Mouse (Mus musculus) limb, embryonic 14.5 days (tissue): Measurements from ENCODE around the gene Soat2. TPM values are rescaled to one million over a fixed set of nuclear protein-coding genes. Genes with fewer than 3 reads are reported as not detected.

Experiments used
- ATAC-seq: fragments of 200-750 bp; cut with Nextera tagmentation; 2 replicates; pipeline ENCODE4 v1.8.0; 2017; ENCODE audit warnings: low read depth, moderate number of reproducible peaks, moderate TSS enrichment; ENCODE audit not compliant: low FRiP score
- DNase-seq: peaks from one replicate; pipeline ENCODE4 v3.0.0-alpha.2; 2015; ENCODE audit warnings: low spot score
- H3K27ac ChIP-seq: fragments of 300-500 bp; sonication (generic); replicated peaks from 2 replicates; pipeline ENCODE4 v1.5.1; 2014; ENCODE audit warnings: low read depth, mild to moderate bottlenecking, low read length, moderate library complexity, mixed read lengths
- H3K27me3 ChIP-seq: fragments of 300-500 bp; sonication (generic); 2 replicates; pipeline ENCODE4 v1.6.1; 2014; ENCODE audit warnings: low read length, mixed read lengths; ENCODE audit not compliant: control insufficient read depth, insufficient read depth
- H3K36me3 ChIP-seq: fragments of 300-500 bp; sonication (generic); 2 replicates; pipeline ENCODE4 v1.6.1; 2014; ENCODE audit warnings: mild to moderate bottlenecking, low read length, moderate library complexity, mixed read lengths; ENCODE audit not compliant: control insufficient read depth, insufficient read depth
- H3K4me1 ChIP-seq: fragments of 300-500 bp; sonication (generic); 2 replicates; pipeline ENCODE4 v1.6.1; 2014; ENCODE audit warnings: antibody characterized with exemption, low read length, mixed read lengths; ENCODE audit not compliant: control insufficient read depth, insufficient read depth
- H3K4me2 ChIP-seq: fragments of 300-500 bp; sonication (generic); replicated peaks from 2 replicates; pipeline ENCODE4 v1.6.1; 2014; ENCODE audit warnings: low read depth, mild to moderate bottlenecking, low read length, moderate library complexity; ENCODE audit not compliant: severe bottlenecking
- H3K4me3 ChIP-seq: fragments of 300-500 bp; sonication (generic); replicated peaks from 2 replicates; pipeline ENCODE4 v1.5.1; 2014; ENCODE audit warnings: low read length
- H3K9ac ChIP-seq: fragments of 300-500 bp; sonication (generic); 2 replicates; pipeline ENCODE4 v1.6.1; 2014; ENCODE audit warnings: mild to moderate bottlenecking, low read depth, low read length, moderate library complexity; ENCODE audit not compliant: severe bottlenecking
- H3K9me3 ChIP-seq: fragments of 300-500 bp; sonication (generic); 2 replicates; pipeline ENCODE4 v1.6.1; 2016; ENCODE audit warnings: low read length; ENCODE audit not compliant: control insufficient read depth
- POLR2A ChIP-seq: fragments of 200-500 bp; IDR thresholded peaks from 2 replicates; pipeline ENCODE4 v1.8.0; 2012; ENCODE audit warnings: inconsistent platforms, mild to moderate bottlenecking, moderate library complexity, borderline replicate concordance; ENCODE audit not compliant: insufficient read depth, insufficient read length; ENCODE audit errors: extremely low read depth
- whole genome bisulfite sequencing: fragments of 180-500 bp; shearing (Covaris S2); extraction: QIAGEN DNeasy Blood & Tissue Kit; methylation state at CpG from one replicate; pipeline ENCODE4 v1.1.7; 2014; 5-methylcytosine and 5-hydroxymethylcytosine counted together
- polyA plus RNA-seq, 2 experiments: library from polyadenylated mRNA; depleted of rRNA in 1 of 2; stranded (reverse) in 1 of 2; unstranded in 1 of 2; fragments of >200 nt; fragmentation: Nextera tagmentation in 1 of 2; extraction: Ambion mirVana in 1 of 2; gene quantifications; 2 replicates each; pipeline versions ENCODE4 v1.2.1 to v1.2.3; 2012 to 2014

The Soat2 gene
- polyA plus RNA-seq, 2 experiments: 0.76 to 0.87 TPM

DNA sequence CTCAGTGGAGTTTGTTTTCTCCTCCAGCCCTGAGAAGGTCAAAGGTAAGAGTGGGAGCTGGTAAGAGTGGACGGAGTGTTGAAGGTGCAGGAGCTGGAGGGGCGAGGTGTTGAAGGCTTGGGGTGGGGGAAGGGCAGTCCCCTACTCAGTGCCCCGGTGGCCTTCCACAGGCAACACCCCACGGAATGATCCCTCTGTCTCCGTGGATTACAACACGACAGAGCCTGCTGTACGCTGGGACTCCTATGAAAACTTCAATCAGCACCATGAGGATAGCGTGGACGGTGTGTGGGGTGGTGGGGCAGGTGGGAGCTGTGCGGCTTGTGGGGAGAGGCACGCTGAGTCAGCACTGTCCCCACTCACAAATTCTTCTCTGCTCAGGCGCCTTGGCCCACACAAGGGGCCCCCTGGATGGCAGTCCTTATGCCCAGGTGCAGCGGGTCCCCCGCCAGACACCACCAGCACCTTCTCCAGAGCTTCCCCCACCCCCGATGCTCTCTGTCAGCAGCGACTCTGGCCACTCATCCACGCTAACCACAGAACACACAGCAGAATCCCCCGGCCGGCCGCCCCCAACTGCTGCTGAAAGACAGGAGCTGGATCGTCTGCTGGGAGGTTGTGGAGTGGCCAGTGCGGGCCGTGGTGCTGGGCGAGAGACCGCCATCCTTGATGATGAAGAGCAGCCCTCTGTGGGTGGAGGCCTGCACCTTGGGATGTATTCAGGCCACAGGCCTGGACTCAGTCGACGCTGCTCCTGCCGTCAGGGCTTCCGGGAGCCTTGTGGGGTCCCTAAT is 39.4 kb upstream of the Soat2 start:
- peaks cover 18% of the 10 kb centered on the region; the same call in 1 of the 2 replicates for H3K4me1 ChIP-seq
- H3K27me3 ChIP-seq: no peaks in the 10 kb centered on the region
- DNase-seq (no peak), ATAC-seq (no peak)
- H3K9me3 ChIP-seq: no peaks in the 10 kb centered on the region
- no peak overlapping the region for H3K9ac ChIP-seq
- H3K4me3 ChIP-seq: no peak overlapping the region
- no peak overlapping the region for H3K27ac ChIP-seq
- TF ChIP-seq POLR2A: no peak
- peaks cover 94% of the 10 kb centered on the region for H3K36me3 ChIP-seq
- no peak overlapping the region for H3K4me2 ChIP-seq
- 81% methylated on average over 29 of the region's 29 CpGs for WGBS

DNA sequence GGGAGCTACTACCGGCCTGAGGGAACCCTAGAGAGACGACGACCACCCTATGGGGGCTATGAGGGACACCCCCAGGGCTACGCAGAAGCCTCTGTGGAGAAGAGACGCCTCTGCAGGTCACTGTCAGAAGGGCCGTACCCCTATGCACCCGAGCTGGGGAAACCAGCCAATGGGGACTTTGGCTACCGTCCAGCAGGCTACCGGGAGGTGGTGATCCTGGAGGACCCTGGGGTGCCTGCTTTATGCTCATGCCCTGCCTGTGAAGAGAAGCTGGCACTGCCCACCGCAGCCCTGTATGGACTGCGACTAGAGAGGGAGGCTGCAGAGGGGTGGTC is 38.9 kb upstream of the Soat2 start:
- Histone ChIP-seq H3K27ac (no peak overlapping the region), H3K36me3 (peaks cover 98% of the 10 kb centered on the region), H3K9me3 (no peaks in the 10 kb centered on the region), H3K9ac (no peak overlapping the region), H3K4me2 (no peak overlapping the region), H3K4me1 (peaks cover 15% of the 10 kb centered on the region; the same call in 1 of the 2 replicates), H3K4me3 (no peak overlapping the region), H3K27me3 (no peaks in the 10 kb centered on the region)
- ATAC-seq: no peak
- no peak for DNase-seq
- TF ChIP-seq POLR2A: no peak
- WGBS: 86% methylated on average over 11 of the region's 11 CpGs

DNA sequence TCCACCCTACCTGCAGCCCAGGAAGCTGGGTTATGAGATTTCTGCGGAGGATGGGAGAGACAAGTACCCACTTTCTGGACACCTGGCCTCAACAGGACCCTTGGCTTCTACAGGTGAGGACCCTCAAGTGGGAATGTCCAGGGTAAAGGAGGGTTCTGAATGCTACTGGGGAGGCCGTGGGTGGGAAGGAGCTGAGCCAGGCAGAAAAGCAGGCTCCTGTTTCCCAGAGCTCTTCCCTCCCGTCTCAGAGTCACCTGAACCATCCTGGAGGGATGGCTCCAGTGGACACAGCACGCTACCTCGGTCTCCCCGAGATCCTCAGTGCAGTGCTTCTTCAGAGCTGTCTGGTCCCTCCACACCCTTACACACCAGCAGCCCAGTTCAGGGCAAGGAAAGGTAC is 38.1 kb upstream of the Soat2 start:
- WGBS: 85% methylated on average over 6 of the region's 6 CpGs
- no peak overlapping the region for H3K9ac ChIP-seq
- peaks cover 12% of the 10 kb centered on the region; the same call in 1 of the 2 replicates for H3K4me1 ChIP-seq
- ATAC-seq (no peak), DNase-seq (no peak)
- no peak overlapping the region for H3K4me3 ChIP-seq
- no peak overlapping the region for H3K27ac ChIP-seq
- H3K27me3 ChIP-seq: no peaks in the 10 kb centered on the region
- peaks cover 98% of the 10 kb centered on the region for H3K36me3 ChIP-seq
- no peak for TF ChIP-seq POLR2A
- no peak overlapping the region for H3K4me2 ChIP-seq
- no peaks in the 10 kb centered on the region for H3K9me3 ChIP-seq

DNA sequence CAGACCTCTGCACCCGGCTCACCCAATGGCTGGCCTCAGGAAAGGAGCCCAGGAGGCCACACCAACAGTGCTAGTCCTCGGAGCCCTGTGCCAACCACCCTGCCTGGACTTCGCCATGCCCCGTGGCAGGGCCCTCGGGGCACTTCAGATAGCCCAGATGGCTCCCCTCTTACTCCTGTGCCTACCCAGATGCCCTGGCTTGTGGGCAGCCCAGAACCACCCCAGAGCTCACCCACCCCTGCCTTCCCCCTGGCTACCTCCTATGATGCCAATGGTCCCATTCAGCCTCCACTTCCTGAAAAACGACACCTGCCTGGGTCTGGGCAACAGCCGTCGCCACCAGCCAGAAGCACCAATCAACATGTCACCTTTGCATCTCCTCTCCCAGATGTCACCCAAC is 37.5 kb upstream of the Soat2 start:
- Histone ChIP-seq H3K4me3 (no peak overlapping the region), H3K9me3 (no peaks in the 10 kb centered on the region), H3K27me3 (no peaks in the 10 kb centered on the region), H3K36me3 (peaks cover 98% of the 10 kb centered on the region), H3K4me2 (no peak overlapping the region), H3K4me1 (peaks cover 12% of the 10 kb centered on the region; the same call in 1 of the 2 replicates), H3K27ac (no peak overlapping the region), H3K9ac (no peak overlapping the region)
- TF ChIP-seq POLR2A: no peak
- WGBS: 66% methylated on average over 8 of the region's 8 CpGs
- ATAC-seq: no peak
- no peak for DNase-seq

DNA sequence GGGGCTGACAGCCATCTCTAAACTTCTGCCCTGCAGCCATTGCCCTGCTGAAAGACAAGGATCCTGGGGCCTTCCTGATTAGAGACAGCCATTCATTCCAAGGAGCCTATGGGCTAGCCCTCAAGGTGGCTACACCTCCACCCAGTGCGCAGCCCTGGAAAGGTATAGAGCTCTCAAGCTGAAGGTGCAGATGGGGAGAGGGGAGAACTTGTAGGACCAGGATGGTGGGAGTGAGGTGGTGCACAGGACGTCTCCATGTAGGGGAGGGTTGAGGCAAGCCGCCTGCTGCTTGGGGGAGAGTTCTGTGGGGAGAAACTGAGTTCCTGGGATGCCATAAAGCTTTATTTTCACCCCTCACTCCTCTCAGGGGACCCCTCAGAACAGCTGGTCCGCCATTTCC is 36.7 kb upstream of the Soat2 start:
- WGBS: 65% methylated on average over 4 of the region's 4 CpGs
- no peak overlapping the region for H3K27ac ChIP-seq
- ATAC-seq: no peak

More for the DNA sequence above, 36.7 kb upstream of the Soat2 start:
- H3K36me3 ChIP-seq: peaks cover 98% of the 10 kb centered on the region
- H3K9me3 ChIP-seq: no peaks in the 10 kb centered on the region
- no peak for TF ChIP-seq POLR2A
- DNase-seq: no peak
- no peak overlapping the region for H3K4me3 ChIP-seq
- H3K27me3 ChIP-seq: no peaks in the 10 kb centered on the region
- peaks cover 5% of the 10 kb centered on the region; the same call in 1 of the 2 replicates for H3K4me1 ChIP-seq
- H3K4me2 ChIP-seq: no peak overlapping the region
- H3K9ac ChIP-seq: no peak overlapping the region
